Mouse (Mus musculus) embryonic stem cell, embryonic (primary cell): ENCODE data around the gene Utrn.

ENCODE experiments used
- CTCF ChIA-PET, 4 experiments: fragments of 300-600 bp in 2 of 4; fragments of 350-600 bp in 2 of 4; sonication (Branson Sonifier 250); formaldehyde crosslinking; loops; one replicate each; lab custom pipeline; 2022; ENCODE audit warnings: inconsistent platforms in 2 of 4; lab: Charles Lee
- POLR2A ChIA-PET, 4 experiments: fragments of 300-600 bp in 2 of 4; fragments of 350-600 bp in 2 of 4; sonication (Branson Sonifier 250); formaldehyde crosslinking; loops; one replicate each; lab custom pipeline; 2022; ENCODE audit warnings: antibody characterized with exemption in 4 of 4, inconsistent platforms in 1 of 4; lab: Charles Lee

Gene Utrn

GRCm38 (mm10) chr10:12456867-12457266 lies 412.3 kb downstream of the Utrn start:
- CTCF ChIA-PET = no interaction called here

DNA sequence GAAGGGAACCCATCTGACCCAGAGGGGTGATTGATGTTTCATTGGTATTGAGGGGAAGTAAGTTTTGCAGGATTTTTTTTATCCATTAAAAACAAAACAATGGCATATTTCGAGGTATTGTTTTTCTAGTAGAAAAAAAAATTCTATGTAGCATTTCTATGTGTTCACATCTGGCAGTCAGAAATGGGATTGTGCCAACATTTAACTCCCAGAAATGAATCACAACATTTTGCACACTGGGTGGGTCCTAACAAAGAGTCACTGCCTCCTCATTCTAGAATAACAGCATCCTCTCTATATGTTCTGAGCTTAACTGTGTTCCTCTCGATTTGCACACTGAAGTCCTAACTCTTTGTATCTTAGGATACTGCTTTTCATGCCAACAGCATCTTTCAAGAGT lies 416.5 kb downstream of the Utrn start:
- CTCF ChIA-PET = no interaction called here
- POLR2A ChIA-PET = no interaction called here

More at GRCm38 (mm10) chr10:12456867-12457266, 412.3 kb downstream of the Utrn start:
- POLR2A ChIA-PET = interaction anchor here in 1 of 4 experiments (1.0 kb wide), 1 partner anchor 16 kb away, joined by 3 read pairs; no protein-coding TSS in a partner anchor

- ChIA-PET CTCF (no interaction called here), POLR2A (no interaction called here)
Measured at GRCm38 (mm10) chr10:12444122-12444521, 425.0 kb downstream of the Utrn start.

GRCm38 (mm10) chr10:12433161-12433560 lies 436.0 kb downstream of the Utrn start:
- ChIA-PET CTCF (no interaction called here), POLR2A (interaction anchor here in 1 of 4 experiments (1.5 kb wide), 1 partner anchor 14 kb away, joined by 4 read pairs; no protein-coding TSS in a partner anchor)

GRCm38 (mm10) chr10:12430399-12430798 lies 438.8 kb downstream of the Utrn start:
- ChIA-PET POLR2A (interaction anchor here in 1 of 4 experiments (0.8 kb wide), 1 partner anchor 183 kb away, joined by 3 read pairs; no protein-coding TSS in a partner anchor), CTCF (no interaction called here)

- ChIA-PET CTCF (no interaction called here), POLR2A (no interaction called here)
Measured at GRCm38 (mm10) chr10:12426866-12427265, 442.3 kb downstream of the Utrn start.

GRCm38 (mm10) chr10:12424944-12425343 lies 444.2 kb downstream of the Utrn start:
- CTCF ChIA-PET = no interaction called here
- POLR2A ChIA-PET = no interaction called here

DNA sequence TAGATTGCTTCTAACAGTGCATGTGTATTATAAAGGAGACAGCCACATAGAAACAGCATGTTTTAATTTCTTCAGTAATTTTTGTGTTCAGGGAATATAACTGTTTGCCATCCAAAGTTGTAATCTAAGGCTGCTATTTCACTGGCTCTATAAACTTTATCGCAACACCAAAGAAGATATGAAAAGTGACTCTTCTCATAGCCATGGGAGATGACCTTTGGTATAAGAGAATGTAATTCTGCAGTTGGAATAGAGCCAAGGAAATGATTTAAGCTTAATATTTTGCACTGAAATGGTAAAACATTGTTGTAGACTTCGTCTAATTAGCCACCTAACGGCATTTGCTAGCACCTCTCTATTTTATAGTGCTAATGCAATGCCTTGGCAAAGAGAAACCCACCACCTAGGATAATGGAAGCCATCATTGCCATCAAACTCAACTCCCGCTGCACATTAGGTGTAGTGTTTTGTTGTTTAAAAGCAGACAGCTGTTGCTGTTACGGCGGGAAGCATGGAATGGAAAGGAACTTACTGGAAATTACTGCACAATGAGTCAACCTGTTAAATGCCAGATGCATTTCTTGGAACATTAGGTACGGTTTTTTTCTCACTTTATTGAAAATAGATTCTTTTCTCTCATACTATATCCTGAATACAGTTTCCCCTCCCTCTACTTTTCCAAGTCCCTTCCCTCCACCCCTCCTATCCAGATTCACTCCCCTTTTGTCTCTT lies 445.0 kb downstream of the Utrn start:
- ChIA-PET CTCF (no interaction called here), POLR2A (no interaction called here)

GRCm38 (mm10) chr10:12414967-12415366 lies 454.2 kb downstream of the Utrn start:
- POLR2A ChIA-PET = no interaction called here
- CTCF ChIA-PET = no interaction called here

DNA sequence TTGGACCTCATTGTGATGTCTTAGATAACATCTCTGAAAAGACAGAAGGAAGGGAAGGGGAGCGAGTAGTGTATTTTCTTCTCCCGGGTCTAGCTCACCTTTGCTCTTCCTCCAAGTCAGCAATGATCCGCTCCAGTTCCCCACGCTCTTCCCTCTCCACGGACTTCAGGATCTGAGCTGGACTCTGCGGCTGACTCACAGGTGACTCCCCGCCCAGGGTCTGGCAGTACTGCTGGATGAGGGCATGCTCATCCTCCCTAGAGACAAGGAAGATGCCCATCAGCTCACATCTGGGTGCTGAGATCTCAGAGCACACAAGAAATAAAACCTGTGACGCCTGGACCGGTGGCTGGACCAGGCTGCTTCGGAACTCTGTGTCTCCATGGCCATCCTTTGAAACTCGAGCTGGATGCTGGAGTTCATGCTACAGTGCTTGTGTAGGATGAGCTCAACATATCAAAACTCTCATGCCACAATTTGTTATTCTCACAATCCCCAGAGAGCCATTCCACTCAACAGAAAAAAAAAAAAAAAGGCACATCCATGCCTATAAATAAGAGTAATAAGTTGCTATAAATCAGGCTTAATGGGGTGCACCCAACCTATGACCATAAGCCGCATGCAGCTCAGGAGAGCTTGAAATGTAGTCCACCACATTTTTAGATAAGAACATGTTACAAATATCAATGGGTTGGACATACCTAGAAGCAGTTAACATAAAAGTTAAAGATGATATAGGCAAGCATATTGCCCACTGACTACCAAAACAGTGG lies 462.6 kb downstream of the Utrn start:
- ChIA-PET CTCF (interaction anchor here in 1 of 4 experiments (0.5 kb wide), 1 partner anchor 206 kb away, joined by 5 read pairs; no protein-coding TSS in a partner anchor), POLR2A (interaction anchor here in 2 of 4 experiments (0.6 to 1.0 kb wide), 3 partner anchors 8 to 90 kb away, joined by 3 to 5 read pairs (median 3); no protein-coding TSS in a partner anchor)

DNA sequence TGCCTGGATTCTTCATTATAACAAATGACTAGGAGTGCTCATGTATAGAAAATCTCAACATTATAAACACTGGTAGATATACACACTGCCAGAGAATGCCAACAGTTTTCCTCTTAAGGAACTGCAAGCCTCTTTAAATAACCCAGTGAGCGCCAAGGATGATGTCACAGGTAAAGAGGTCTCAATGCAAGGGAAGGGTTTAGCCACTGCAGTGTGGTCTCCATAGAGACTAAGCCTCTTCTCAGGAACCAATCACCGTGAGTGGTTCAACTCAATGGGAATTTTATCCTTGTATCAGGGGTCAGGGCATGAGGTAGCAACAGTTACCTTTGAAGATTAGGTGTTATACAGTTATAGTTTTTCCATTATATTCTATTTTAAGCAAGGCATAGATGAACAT lies 469.7 kb downstream of the Utrn start:
- CTCF ChIA-PET = interaction anchor here in 1 of 4 experiments (0.6 kb wide), 1 partner anchor 14 kb away, joined by 5 read pairs; no protein-coding TSS in a partner anchor
- POLR2A ChIA-PET = interaction anchor here in 1 of 4 experiments (1.0 kb wide), 1 partner anchor 15 kb away, joined by 3 read pairs; no protein-coding TSS in a partner anchor

DNA sequence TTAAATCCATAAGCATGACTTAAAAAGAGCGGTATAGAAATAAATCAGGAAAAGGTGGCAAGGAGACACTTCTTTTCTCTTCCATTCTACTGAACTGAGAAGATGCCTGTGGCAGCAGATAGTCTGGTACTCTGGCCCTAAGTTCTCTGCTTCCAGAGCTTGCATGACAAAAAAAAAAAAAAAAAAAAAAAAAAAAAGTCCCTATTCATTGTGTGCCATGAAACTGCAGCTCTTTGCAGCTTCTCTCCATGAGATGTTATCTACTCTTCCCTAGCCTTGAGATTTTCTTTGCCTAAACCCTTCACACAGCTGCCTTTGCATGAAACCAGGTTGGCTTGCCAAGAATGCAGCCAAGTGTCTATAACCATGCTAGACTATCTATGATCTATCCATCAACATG lies 489.0 kb downstream of the Utrn start:
- ChIA-PET CTCF (interaction anchor here in 1 of 4 experiments (0.6 kb wide), 1 partner anchor 233 kb away, joined by 3 read pairs; no protein-coding TSS in a partner anchor), POLR2A (interaction anchor here in 2 of 4 experiments (0.6 to 0.7 kb wide), 2 partner anchors 148 to 163 kb away, joined by 5 read pairs; no protein-coding TSS in a partner anchor)

GRCm38 (mm10) chr10:12379123-12379522 lies 490.0 kb downstream of the Utrn start:
- POLR2A ChIA-PET = interaction anchor here in 1 of 4 experiments (0.7 kb wide), 1 partner anchor 512 kb away, joined by 3 read pairs; no protein-coding TSS in a partner anchor
- CTCF ChIA-PET = no interaction called here

GRCm38 (mm10) chr10:12377727-12378126 lies 491.4 kb downstream of the Utrn start:
- ChIA-PET CTCF (no interaction called here), POLR2A (no interaction called here)

DNA sequence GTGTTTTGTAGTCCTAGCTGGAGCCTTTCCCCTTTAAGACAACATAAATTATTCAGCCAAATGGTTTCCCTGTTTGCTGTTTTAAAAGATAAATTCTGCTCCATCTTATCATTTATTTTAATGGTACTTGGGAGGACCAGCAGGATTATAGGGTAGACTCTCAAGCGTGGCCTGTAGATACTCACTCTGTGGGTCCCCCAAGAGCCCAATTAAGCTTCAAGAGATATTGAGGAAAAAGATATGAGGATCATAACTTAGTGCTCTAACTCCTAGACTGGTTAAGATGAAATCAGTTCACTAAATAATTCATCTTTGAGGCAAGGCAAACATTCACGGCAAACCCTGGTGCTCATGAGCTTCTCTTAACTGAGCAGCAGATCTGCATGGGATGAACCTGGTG lies 493.1 kb downstream of the Utrn start:
- ChIA-PET CTCF (interaction anchor here in 1 of 4 experiments (0.6 kb wide), 1 partner anchor 621 kb away, joined by 3 read pairs; no protein-coding TSS in a partner anchor), POLR2A (no interaction called here)

GRCm38 (mm10) chr10:12374741-12375140 lies 494.4 kb downstream of the Utrn start:
- POLR2A ChIA-PET = no interaction called here
- CTCF ChIA-PET = interaction anchor here in 2 of 4 experiments (0.6 kb wide), 2 partner anchors 269 to 752 kb away, joined by 3 read pairs; no protein-coding TSS in a partner anchor

DNA sequence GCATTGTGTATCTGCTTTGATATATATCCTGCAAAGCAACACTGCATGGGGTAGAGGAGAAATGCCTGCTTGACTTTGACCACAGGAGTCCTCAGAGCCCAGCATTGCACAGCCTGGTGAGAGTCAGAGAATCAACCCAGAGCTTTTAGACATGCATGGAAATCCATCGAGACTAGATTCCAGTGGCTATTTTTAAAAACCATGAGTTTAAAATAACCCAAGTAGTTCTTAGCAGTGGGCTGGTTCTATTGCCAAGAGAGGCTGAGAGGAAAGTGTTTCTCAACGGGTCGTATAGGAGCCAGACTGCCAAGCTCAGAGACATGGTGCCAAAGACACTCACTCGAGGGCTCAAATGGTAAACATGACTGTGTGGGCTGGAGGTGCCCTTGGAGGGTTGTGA lies 514.6 kb downstream of the Utrn start:
- ChIA-PET POLR2A (interaction anchor here in 1 of 4 experiments (0.6 kb wide), 1 partner anchor 368 kb away, joined by 3 read pairs; no protein-coding TSS in a partner anchor), CTCF (no interaction called here)

- ChIA-PET POLR2A (interaction anchor here in 1 of 4 experiments (0.6 kb wide), 1 partner anchor 368 kb away, joined by 3 read pairs; no protein-coding TSS in a partner anchor), CTCF (no interaction called here)
Measured at GRCm38 (mm10) chr10:12354106-12354505, 515.1 kb downstream of the Utrn start.
